Mouse (Mus musculus) right cerebral cortex, adult 18-20 months (tissue): ENCODE results near the gene Ctnnbl1.

ENCODE experiments used
- DNase-seq: peaks from one replicate; pipeline ENCODE4 v3.0.0; 2022; ENCODE audit warnings: mixed read lengths

Gene Ctnnbl1

DNA sequence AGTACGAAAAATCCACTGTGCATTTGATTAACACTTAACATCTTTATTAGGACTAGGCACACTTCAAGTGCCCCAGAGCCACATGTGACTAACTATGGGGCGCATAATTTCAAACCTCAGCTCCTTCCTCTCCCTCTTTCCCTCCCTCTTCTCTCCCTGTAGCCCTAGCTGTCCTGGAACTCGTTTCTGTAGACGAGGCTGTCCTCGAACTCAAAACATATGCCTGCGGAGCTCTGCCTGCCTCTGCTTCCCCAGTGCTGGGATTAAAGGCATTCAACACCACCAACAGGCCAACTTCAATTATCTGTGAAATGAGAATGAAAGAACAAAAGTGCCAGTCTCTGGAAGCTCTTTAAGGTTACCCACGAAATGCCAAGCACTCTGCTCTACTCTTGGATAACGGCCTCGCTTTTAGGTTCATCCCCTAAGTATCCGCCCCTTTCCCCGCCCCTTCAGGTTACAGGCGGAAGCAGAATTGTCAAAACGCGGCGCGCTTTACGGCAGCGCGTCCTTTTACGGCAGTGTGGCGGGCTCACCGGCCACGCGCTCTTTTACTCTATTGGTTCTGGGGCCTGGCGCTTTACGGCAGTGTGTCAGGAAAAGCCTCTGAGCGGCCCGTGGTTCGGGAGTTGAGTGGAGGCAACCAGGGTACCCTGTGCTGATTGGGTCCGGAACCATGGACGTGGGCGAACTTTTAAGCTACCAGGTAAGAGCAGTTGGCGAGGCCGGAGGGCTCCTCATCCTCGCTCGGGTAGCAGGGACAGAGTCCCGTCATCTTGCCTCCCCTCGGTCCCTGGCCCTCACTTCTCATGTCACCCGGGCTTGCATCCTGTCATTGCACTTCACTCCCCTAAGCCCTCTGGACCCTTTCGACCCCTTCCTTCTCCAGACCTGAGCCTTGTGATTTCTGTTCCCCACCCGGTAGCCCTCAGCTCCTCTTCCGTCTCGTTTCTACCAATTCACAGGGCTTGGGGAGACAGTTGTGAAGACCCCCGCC, at the start of gene Ctnnbl1:
Gene Ctnnbl1, plus strand, starts transcription at position 548 of the 997 bp plus-strand sequence.
- peak; percentile 100 for DNase-seq

DNA sequence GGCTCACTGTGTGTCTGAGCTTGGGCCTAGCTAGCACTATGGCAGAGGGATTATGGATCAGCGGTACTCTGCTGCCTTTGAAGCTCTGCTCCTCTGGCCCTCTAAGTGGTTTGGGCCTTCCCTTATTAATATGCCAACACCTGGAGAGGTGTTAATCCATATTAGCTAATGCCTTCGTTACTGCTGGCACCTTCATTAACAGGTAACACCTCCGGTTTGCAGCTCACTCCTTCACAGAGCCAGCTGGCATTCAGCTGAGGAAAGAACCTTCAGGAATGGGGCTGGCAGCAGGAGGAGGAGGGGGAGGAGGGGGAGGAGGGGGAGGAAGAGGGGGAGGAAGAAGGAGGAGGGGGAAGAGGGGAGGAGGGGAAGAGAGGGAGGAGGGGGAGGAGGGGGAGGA, 49.7 kb upstream of the Ctnnbl1 start:
- DNase-seq: no peak

DNA sequence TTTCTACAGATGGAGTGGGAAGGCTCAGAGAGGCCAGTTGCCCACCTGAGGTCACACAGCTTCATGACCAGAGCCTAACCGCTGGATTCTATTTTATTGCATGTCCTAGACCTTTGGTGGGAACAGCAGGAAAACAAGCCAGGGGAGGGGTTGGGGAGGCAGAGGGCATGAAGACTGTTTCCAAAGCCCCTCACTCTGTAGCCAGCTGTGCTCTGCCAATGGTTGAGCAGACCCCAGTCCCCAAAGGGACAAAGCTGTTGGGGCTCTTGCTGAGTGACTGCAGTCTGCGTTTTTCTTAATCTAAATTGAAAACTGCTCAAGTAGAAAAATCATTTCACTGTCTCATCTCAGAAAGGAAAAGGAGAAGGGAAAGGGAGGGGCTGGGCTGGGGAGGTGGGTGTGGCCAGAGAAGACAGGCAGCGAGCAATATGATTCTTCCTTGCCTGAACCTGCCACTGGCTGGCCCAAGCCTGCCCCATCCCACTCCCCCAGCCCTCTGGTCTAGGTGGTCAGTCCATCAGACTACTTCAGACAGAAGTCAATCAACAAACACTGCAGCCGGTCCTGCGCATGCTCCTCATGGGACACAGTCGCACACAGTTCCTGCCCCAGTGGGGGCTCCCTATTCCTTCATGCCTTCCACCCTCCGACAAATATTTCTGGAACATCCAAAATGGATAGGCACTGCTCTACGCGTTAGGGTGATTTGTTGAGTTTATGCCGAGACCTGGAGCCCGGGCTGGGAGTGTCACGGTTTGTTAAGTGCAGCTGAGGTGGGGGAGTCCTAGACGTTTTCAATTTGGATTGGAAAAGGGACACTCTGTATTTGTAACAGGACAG, 45.7 kb upstream of the Ctnnbl1 start:
- DNase-seq: no peak

DNA sequence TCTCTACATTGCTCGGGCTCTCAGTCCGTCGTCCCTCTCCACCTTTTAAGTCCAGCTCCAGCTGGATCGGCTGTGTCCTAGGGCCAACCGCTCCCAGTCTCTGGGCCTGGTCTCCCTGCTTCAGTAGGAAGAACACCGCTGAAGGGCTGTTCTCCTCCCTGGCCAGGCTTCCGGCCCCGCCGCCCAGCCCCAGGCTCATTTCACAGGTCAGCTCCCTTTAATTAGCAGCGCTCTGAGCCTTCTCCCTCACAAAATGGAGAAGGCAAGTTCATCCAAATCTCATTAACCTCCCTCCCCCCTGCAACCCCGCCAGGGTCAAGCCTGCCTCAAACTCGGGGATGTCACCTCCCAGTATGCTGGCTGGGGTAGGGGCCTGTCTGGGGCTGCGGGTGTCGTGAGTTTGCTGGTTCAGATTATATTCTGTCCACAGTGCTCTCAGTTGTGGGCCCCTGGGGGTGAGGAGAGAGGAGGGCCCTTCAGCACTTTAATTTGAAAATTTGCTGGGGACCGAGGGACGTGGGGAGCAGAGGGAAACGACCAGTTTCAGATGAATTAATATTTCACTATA, 44.8 kb upstream of the Ctnnbl1 start:
- no peak for DNase-seq

DNA sequence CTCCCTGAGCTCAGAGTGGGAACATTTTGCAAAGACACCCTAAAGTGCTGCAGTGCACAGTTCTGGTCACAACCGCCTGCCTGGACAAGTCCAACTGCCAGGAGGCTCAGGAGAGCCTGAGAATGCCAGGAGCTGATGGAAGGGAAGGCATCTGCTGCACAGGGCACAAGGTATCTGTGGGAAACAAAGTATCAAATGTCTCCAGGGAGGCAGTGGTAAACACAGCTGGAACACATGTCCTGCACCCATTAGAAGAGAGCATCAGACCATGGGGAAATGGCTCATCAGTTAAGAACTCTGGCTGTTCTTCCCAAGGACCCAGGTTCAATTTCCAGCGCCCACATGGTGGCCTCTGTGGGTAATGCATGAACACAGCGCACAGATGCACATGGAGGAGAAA, 43.6 kb upstream of the Ctnnbl1 start:
- no peak for DNase-seq

DNA sequence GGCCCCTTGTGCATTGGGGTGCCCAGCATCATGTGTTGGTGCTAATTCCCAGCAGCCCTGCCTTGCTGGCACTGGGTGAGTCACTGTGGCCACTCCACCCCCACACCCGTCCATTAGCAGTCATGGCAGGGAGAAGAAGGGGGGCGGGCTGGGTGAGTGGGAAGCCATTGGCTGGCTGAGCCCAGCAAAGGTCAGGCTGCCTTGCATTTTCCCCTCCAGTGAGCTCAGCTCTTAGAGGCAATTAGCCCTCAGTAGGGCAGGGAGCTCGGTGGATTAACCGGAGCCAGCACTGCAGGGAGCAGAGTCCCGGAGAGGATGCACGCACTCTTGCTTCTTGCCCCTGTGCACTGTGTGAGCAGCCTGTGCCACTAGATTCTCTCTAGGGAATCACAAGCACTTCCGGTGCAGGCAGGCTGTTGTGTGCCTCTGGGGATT, 40.9 kb upstream of the Ctnnbl1 start:
- DNase-seq: peak; percentile 44

DNA sequence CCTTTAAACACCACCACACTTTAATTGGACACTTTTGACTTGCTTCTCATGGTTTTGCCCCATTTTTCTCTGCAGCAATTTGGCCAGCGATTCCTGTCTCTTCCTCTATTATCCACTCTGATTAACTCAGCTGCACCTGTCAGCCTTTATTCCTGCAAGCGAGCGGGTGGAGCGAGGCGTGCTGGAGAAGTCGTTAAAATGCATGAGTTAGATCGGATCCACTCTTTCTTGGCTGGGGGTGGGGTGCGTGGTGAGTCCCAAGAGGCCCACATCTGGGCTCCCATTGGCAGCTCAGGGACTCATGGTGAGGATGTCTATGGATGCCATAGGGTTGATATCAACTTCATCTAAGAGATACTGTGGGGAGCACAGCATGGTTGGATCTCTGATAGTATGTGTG, 34.0 kb upstream of the Ctnnbl1 start:
- DNase-seq: peak; percentile 7

DNA sequence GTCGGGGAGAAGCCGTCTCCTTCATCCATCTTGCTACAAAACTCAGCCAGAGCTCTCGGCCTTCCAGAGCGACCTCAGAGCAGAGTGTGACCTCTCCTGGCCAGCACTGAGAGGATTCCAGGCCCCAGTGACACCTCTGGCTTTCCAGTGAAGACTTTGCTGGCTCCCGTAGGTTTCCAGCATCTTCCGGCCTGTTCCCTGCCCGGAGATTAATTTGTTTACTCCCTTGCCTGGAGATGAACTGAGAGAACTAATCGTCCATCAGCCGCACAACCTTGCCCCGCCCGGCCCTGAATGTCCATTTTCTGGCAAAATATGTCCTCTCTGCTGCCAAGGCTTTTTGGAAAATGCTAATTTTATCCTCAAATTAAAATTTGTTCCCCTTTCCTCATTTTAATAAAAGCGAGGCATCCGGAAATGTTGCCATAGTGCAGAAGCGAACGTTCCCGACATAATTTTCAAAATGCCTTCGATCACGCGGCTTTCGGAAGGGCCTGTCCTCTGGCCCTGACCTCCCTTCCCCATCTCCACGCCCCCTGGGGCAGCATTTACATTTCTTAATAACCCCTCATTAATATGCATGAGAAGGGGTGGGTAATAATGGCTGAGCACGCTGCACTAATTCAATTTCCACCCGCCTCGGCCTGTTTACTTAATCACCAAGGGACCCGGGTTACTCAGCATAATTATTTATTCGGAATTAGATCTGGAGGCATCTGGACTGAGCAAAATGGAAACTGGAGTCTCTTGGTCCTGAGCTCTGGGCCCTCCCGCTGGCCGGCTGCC, 32.0 kb upstream of the Ctnnbl1 start:
- DNase-seq: peak; percentile 12

DNA sequence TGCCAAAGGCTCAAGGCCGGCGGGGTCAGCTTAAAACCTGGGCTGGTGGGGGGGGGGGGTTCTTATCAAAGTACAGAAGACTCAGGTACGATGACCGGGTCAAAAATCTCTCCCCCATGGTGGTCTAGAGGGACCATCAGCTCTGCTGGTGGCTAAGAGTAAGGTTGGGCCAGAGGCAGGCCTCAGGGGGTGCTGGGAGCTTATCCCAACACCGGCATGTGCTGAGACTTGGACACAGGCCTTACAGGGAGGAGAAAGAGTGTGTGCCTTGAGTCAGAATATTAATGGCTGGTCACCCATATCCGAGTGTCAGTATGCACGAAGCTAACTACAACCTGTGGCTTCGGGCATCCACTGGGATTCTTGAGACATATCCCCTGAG, 31.4 kb upstream of the Ctnnbl1 start:
- DNase-seq: no peak

DNA sequence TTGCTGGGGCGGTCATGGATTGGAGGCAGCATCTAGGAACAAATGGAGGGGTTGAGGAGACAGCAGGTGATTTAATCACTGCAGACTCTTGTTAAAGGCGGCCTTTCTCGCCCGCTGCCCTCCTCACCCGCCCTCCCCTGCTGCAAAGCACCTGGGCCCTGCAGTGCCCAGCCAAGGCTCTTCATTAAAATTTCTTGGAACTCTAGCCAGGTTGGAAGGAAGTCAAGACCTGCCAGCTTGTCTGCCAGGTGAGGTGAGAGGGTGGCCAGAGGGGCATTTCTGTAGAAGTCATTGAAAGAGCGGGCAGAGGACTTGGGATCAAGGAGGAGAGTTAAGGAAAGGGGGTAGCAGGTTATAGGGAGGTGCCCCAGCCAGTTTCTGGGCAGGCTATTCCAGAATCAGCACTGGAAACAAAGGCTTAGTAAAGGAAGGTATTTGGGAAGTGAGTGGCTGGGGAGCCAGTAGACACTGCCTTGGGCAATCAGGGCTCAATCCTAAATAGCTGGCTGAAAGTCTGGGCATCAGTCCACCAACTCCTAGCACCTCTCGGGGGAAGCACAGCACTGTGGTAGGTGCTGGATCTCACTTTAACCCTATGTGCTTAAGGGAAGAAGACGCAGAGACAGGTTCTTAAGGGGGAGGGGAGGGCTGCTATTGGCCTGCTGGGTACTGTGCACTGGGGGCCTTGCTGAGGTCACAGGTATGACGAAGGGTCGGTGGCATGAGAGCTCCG, 29.8 kb upstream of the Ctnnbl1 start:
- DNase-seq: no peak

DNA sequence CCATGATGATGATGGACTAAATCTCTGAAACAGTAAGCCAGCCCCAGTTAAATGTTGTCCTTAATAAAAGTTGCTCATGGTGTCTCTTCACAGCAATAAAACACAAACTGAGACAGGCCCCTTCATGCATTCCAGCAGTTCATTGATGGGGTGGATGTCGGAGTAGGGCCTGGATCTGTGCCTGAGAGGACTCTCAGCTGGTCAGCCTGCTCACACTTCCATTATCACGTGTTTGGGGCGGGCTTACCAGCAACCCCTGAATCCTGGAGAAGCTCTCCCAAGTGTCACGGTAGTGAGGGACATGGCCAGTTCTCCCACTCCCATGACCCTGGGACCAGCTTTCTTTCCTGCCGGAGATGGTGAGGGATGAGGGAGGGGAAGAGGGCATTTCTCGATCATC, 24.5 kb upstream of the Ctnnbl1 start:
- DNase-seq: no peak

DNA sequence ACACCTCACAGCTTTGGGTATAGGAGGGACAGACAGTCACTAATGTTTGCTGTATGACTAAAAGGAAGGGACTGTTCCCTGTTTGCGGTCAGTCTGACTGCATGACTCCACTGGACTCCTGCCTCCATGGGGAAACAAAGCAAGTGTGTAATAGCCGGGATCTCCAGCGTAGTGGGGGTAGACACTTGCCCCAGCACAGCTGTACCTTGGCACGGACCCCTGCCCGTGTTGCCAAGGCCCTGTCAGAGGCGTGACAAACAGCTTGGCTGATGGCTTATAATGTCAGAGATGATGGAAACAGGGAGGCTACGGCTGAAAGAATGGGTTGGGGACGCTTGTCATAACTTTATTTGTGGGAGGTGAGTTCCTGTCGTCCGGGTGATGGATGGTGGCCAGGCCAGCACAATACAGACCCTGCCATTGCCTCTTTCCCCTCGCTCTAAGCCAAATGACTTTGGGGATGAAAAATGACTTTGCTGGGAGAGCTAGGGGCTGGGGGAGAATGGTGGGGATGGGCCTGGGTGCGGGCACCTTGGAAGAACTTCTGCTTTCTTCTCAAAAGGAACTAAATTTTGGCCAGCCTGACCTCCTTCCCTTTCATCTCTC, 21.5 kb upstream of the Ctnnbl1 start:
- no peak for DNase-seq

DNA sequence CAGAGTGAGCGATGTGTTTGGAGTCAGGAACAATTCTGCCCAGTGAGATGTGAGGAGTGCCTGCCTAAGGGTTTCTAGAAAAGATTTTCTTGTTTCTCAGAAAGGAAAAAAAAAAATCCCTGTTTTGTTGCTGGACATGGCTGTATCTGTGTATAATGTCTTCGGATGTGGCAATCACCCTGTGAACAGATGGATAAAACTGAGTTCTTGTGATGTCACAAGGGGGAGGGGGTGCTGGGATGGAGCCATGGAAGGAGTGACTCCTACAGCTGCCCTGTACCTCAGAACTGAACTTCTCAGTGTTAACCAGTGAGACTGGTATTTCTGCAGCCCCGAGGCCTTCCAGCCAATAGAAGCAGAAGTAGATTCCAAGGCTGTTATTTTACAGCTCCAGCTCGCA, 18.8 kb upstream of the Ctnnbl1 start:
- DNase-seq: no peak

DNA sequence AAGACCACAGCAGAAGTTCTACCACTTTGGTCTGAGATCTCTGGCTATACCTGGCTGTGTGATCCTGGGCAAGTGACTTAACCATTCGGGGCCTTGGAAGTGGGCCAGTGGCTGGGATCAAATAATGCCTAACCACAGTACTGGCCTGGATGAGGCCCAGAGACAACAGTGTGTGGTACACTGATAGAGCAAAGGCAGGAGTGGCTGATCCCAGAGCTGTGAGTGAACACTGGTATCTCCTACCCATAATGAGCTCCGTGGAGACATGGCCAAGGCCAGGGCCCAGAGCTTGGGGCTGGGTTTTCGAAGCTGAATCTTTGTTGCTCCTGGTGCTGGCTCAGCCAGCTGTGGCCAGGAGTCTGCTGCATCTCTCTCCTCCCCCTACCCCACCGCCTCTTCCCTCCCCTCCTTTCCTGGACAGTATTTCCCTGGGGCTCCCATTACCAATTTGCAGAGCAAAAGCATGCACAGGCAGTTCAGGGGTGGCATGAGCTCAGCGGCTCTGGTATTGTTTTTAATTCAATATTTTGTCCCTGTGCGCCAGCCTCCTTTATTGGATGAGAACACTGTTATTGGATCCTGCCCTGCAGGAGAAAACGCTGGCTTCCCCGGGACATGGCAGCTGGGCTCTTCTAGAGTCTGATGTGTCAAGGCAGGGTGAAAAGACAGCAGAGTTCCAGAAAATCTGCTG, 13.2 kb upstream of the Ctnnbl1 start:
- no peak for DNase-seq

DNA sequence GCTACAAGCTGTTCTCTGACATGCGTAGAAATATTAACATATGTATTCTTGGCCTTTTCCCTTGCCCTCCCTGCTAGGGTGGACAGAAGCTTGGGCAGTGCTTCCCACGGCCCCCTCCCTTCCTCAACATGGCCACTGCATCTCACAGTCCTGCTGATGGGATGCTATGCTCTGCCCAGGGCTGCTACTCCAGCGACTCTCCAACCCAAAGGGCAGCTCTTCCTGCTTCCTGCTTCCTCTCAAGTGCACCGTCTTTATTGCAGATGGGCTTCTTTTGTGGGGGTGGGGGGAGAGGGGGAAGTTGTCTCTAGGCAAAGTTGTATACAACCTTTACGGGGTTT, 12.7 kb upstream of the Ctnnbl1 start:
- no peak for DNase-seq

DNA sequence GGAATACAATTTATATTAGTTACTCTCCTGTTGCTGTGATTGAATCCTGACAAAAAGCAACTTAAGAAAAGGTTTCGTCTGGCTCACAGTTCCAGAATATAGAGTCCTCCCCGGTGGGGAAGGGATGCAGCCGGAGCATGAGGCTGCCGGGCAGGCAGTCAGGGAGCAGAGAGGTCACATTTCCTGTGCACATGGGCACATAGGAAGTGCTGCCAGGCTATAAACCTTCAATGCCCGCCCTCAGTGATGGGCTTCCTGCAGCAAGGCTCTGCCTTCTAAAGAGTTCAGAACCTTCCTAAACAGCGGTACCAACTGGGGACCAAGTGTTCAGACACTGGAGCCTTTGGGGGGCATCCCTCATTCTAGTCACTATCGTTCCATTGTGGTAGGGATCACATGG, 7.4 kb downstream of the Ctnnbl1 start:
- DNase-seq: no peak

DNA sequence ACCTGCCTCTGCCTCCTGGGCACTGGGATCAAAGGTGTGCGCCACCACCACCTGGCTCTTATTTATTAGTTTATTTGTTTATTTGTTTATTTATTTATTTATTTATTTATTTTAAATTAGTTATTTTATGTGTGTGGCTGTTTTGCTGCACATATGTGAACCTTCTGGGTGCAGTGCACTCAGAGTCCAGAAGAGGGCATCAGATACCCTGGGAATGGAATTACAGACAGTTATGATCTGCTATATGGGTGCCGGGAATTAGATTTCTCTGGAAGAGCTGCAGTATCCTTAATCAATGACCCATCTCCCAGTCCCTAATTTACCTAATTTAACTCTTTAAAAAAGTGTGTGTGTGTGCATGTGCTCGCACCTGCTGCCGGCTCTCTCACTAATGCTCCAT, 8.5 kb downstream of the Ctnnbl1 start:
- DNase-seq: no peak

DNA sequence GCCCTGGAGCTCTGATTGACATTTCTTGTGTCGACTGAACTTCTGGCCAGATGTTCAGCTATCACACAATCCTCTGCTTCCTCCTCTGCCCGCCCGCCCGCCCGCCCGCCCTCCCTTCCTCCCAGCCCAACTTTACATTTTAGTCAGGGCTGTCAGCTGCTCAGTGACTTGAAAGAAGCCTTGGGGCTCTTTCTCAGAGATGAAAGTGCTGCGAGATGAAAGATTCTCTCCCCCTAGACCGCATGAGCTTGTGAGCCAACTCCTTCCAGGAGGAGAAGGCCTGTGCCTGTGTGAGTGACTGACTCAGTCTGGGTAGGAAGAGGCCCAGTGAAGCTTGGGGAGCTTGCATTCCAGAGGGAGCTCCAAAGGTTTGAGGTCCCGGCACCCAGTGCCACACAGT, 9.4 kb downstream of the Ctnnbl1 start:
- no peak for DNase-seq

DNA sequence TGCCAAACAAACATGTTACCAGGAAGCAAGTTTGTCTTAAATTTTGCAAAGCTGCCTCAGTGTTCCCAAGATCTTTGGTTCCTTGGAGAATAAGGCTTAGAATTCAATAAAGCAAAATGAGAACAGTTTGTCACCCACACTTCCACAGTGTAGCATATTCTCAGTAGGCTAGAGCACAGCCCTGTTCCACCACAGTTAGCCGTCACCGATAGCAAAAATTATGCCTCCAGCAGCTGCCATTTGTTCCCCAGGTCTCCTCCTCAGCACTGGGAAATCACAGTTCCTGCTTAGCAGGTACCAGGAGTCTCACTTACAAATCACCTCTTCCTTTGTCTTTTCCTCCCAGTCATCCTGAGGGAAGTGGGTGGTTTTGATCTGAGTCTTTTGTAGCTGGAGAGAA, 10.8 kb downstream of the Ctnnbl1 start:
- DNase-seq: peak; percentile 44

DNA sequence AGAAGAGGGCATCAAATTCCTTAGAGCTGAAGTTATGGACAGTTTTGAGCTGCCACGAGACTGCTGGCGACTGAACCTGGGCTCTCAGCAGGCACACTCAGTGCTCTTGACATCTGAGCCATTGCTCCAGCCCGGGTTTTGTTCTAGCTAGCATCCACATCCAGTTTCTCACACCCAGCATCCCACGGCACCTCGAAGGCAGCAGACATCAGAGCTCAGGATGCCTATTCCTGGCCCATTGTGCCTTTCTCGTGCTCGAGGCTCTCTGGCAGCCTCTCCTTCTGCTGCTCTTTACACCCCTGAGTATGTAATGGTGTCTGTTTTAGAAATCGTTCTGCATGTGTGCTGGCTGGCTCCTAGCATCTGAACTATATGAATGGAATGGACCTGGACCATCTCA, 13.3 kb downstream of the Ctnnbl1 start:
- peak; percentile 37 for DNase-seq
